In the genomic region with DNA sequence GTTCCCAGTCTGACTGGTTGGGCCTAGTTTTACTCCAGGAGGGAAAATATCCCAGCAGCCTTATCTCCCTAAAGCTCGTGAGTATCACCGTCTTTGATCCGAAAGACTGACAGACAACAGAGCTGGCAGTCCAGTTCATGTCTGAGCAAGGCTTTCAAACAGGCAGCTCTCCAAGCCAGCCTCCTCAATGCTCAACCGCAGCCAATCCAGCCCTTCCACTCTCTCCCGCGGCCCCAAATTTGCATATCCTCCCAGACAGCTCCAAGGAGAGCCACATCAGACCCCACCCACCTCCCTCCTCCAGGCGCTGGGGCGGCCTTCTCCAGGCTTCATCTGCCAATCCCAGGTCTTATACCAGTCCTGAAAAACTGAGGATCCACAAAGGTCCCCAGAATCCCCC, we compare ENCODE assay signal across 8 mouse cellular contexts. TPM values are rescaled to one million over a fixed set of nuclear protein-coding genes. Genes with fewer than 3 reads are reported as not detected.
DNase-seq lines count a peak whose midpoint lies in the region; ATAC-seq lines count a peak whose summit lies in the region.

No protein-coding gene starts in this region.

- peak; percentile 28 for DNase-seq in layer of hippocampus, adult 11-12 months (ENCODE audit: low spot score)
- DNase-seq in layer of hippocampus, adult 9-10 months (ENCODE audit: low spot score) = no peak
- peak; percentile 69 for DNase-seq in heart, postnatal 25 days (ENCODE audit: low spot score)
- DNase-seq in kidney, postnatal 4 days = peak; percentile 84 to 90
- peak; percentile 85 to 86 for DNase-seq in lung, adult 18-20 months
- DNase-seq in spleen, postnatal 14 days (ENCODE audit: low spot score in 2 of 2) = no peak

- H3K4me1 ChIP-seq in neural tube, embryonic 15.5 days = peaks cover 10% of the 10 kb centered on the region

- H3K36me3 ChIP-seq in neural tube, embryonic 15.5 days = no peaks in the 10 kb centered on the region

- no peaks in the 10 kb centered on the region for H3K27me3 ChIP-seq in neural tube, embryonic 15.5 days (replicated peaks)

- 4% methylated on average over 8 of the region's 8 CpGs for WGBS in neural tube, embryonic 15.5 days

- ATAC-seq in frontal cortex, adult (ENCODE audit: low TSS enrichment) = peak; percentile 99
- ATAC-seq in neural tube, embryonic 15.5 days (ENCODE audit: low FRiP score) = peak; percentile 85

- H3K4me3 ChIP-seq in neural tube, embryonic 15.5 days (replicated peaks) = no peak overlapping the region

- no peak overlapping the region for H3K9ac ChIP-seq in neural tube, embryonic 15.5 days (replicated peaks)

- no peaks in the 10 kb centered on the region for H3K9me3 ChIP-seq in neural tube, embryonic 15.5 days (replicated peaks)

- H3K4me2 ChIP-seq in neural tube, embryonic 15.5 days = peak overlapping the region; percentile 48

- no peak overlapping the region; the same call in 1 of the 2 replicates for H3K27ac ChIP-seq in neural tube, embryonic 15.5 days (replicated peaks)

- intact Hi-C loops in heart, postnatal 25 days (cut with DNase I) = no loop called here

RNA-seq across cellular contexts. Expression of a gene that starts 12.7 kb away (rescaled TPM):
- total RNA-seq in heart, postnatal 25 days (2021) = under 1 TPM in 1 of 2 experiments, not detected in 1; 0.08 TPM
- polyA plus RNA-seq in neural tube, embryonic 15.5 days (2015; fragmentation: Nextera tagmentation; extraction: Ambion mirVana) = 0.09 and 0.88 TPM in 2 replicates

Comparison
In these comparisons a context has a peak if more than half of its experiments do, and no peak if none do; other contexts are left out.
1. DNase-seq: peak in layer of hippocampus, adult 11-12 months (single experiment), heart, postnatal 25 days (single experiment), kidney, postnatal 4 days (2 of 2) and lung, adult 18-20 months (2 of 2); none in layer of hippocampus, adult 9-10 months (single experiment) and spleen, postnatal 14 days (0 of 2).